Mouse (Mus musculus): ENCODE data around the gene Zfhx3. TPM values are rescaled to one million over a fixed set of nuclear protein-coding genes. Genes with fewer than 3 reads are reported as not detected.
A peak's percentile ranks its signal among the peaks of the same experiment; 100 is the strongest.

Gene Zfhx3
- polyA plus RNA-seq, 1 experiment from 2014 or later: 32.2 TPM

- 0 out of 2 replicates have a peak, but pooled peaks cover 4% of the 10 kb centered on the region for H3K4me1 ChIP-seq (ENCODE audit: control insufficient read depth, insufficient read depth, low read length)
- no peaks in the 10 kb centered on the region for H3K9me3 ChIP-seq (ENCODE audit: control insufficient read depth, low read length)
- H3K36me3 ChIP-seq (ENCODE audit: control insufficient read depth, insufficient read depth, low read length): no peaks in the 10 kb centered on the region
- WGBS: 21% methylated on average over 22 of the region's 22 CpGs
- peak overlapping the region; percentile 26; the same call in 1 of the 2 replicates for H3K4me2 ChIP-seq (ENCODE audit: low read depth, low read length)
- no peak overlapping the region for H3K27ac ChIP-seq (ENCODE audit: low read depth, low read length)
- H3K4me3 ChIP-seq (ENCODE audit: low read depth, low read length): no peak overlapping the region
- H3K9ac ChIP-seq (replicated peaks; ENCODE audit: low read depth, low read length): no peak overlapping the region
- peak; percentile 63; the same call in 1 of the 2 replicates for ATAC-seq (ENCODE audit: low read depth)
- H3K27me3 ChIP-seq (ENCODE audit: control insufficient read depth, insufficient read depth, low read length): 0 out of 2 replicates have a peak, but pooled peaks cover 2% of the 10 kb centered on the region
Measured at GRCm38 (mm10) chr8:108387160-108387912, 444.9 kb downstream of the Zfhx3 start.

GRCm38 (mm10) chr8:108387913-108388274, 445.4 kb downstream of the Zfhx3 start:
- Histone ChIP-seq H3K9ac (replicated peaks; ENCODE audit: low read depth, low read length) (no peak overlapping the region), H3K9me3 (ENCODE audit: control insufficient read depth, low read length) (no peaks in the 10 kb centered on the region), H3K4me3 (ENCODE audit: low read depth, low read length) (no peak overlapping the region), H3K27ac (ENCODE audit: low read depth, low read length) (0 out of 2 replicates have a peak overlapping the region, but pooled peaks have one; percentile 16), H3K4me1 (ENCODE audit: control insufficient read depth, insufficient read depth, low read length) (0 out of 2 replicates have a peak, but pooled peaks cover 4% of the 10 kb centered on the region), H3K4me2 (ENCODE audit: low read depth, low read length) (0 out of 2 replicates have a peak overlapping the region, but pooled peaks have one; percentile 26), H3K36me3 (ENCODE audit: control insufficient read depth, insufficient read depth, low read length) (no peaks in the 10 kb centered on the region), H3K27me3 (ENCODE audit: control insufficient read depth, insufficient read depth, low read length) (0 out of 2 replicates have a peak, but pooled peaks cover 2% of the 10 kb centered on the region)
- ATAC-seq (ENCODE audit: low read depth): no peak
- WGBS: 63% methylated on average over 8 of the region's 8 CpGs

GRCm38 (mm10) chr8:108392909-108393308, 450.5 kb downstream of the Zfhx3 start:
- H3K36me3 ChIP-seq (ENCODE audit: control insufficient read depth, insufficient read depth, low read length): no peaks in the 10 kb centered on the region
- H3K9ac ChIP-seq (replicated peaks; ENCODE audit: low read depth, low read length): no peak overlapping the region
- no peak for ATAC-seq (ENCODE audit: low read depth)
- no peaks in the 10 kb centered on the region for H3K27me3 ChIP-seq (ENCODE audit: control insufficient read depth, insufficient read depth, low read length)
- WGBS: 76% methylated on average over 9 of the region's 9 CpGs
- H3K4me3 ChIP-seq (ENCODE audit: low read depth, low read length): no peak overlapping the region
- H3K9me3 ChIP-seq (ENCODE audit: control insufficient read depth, low read length): no peaks in the 10 kb centered on the region
- H3K4me2 ChIP-seq (ENCODE audit: low read depth, low read length): no peak overlapping the region
- 0 out of 2 replicates have a peak, but pooled peaks cover under 1% of the 10 kb centered on the region for H3K4me1 ChIP-seq (ENCODE audit: control insufficient read depth, insufficient read depth, low read length)
- no peak overlapping the region for H3K27ac ChIP-seq (ENCODE audit: low read depth, low read length)

GRCm38 (mm10) chr8:108402149-108402548, 459.7 kb downstream of the Zfhx3 start:
- Histone ChIP-seq H3K36me3 (ENCODE audit: control insufficient read depth, insufficient read depth, low read length) (no peaks in the 10 kb centered on the region), H3K9me3 (ENCODE audit: control insufficient read depth, low read length) (no peaks in the 10 kb centered on the region), H3K4me1 (ENCODE audit: control insufficient read depth, insufficient read depth, low read length) (peaks cover 9% of the 10 kb centered on the region), H3K27me3 (ENCODE audit: control insufficient read depth, insufficient read depth, low read length) (no peaks in the 10 kb centered on the region), H3K9ac (replicated peaks; ENCODE audit: low read depth, low read length) (no peak overlapping the region), H3K4me3 (ENCODE audit: low read depth, low read length) (no peak overlapping the region), H3K27ac (ENCODE audit: low read depth, low read length) (no peak overlapping the region), H3K4me2 (ENCODE audit: low read depth, low read length) (no peak overlapping the region)
- 87% methylated on average over 9 of the region's 9 CpGs for WGBS
- no peak for ATAC-seq (ENCODE audit: low read depth)

GRCm38 (mm10) chr8:108406716-108407494, 464.5 kb downstream of the Zfhx3 start:
- Histone ChIP-seq H3K4me3 (ENCODE audit: low read depth, low read length) (no peak overlapping the region), H3K27ac (ENCODE audit: low read depth, low read length) (peak overlapping the region; percentile 24; the same call in 1 of the 2 replicates), H3K9ac (replicated peaks; ENCODE audit: low read depth, low read length) (0 out of 2 replicates have a peak overlapping the region, but pooled peaks have one; percentile 13), H3K4me2 (ENCODE audit: low read depth, low read length) (peak overlapping the region; percentile 36), H3K9me3 (ENCODE audit: control insufficient read depth, low read length) (no peaks in the 10 kb centered on the region), H3K36me3 (ENCODE audit: control insufficient read depth, insufficient read depth, low read length) (no peaks in the 10 kb centered on the region), H3K4me1 (ENCODE audit: control insufficient read depth, insufficient read depth, low read length) (peaks cover 10% of the 10 kb centered on the region), H3K27me3 (ENCODE audit: control insufficient read depth, insufficient read depth, low read length) (no peaks in the 10 kb centered on the region)
- WGBS: 15% methylated on average over 25 of the region's 25 CpGs
- ATAC-seq (ENCODE audit: low read depth): peak; percentile 63; the same call in 1 of the 2 replicates

- no peaks in the 10 kb centered on the region for H3K9me3 ChIP-seq (ENCODE audit: control insufficient read depth, low read length)
- no peaks in the 10 kb centered on the region for H3K27me3 ChIP-seq (ENCODE audit: control insufficient read depth, insufficient read depth, low read length)
- ATAC-seq (ENCODE audit: low read depth): no peak
- no peaks in the 10 kb centered on the region for H3K4me1 ChIP-seq (ENCODE audit: control insufficient read depth, insufficient read depth, low read length)
- WGBS: 28% methylated on average over 15 of the region's 15 CpGs
- H3K36me3 ChIP-seq (ENCODE audit: control insufficient read depth, insufficient read depth, low read length): no peaks in the 10 kb centered on the region
- no peak overlapping the region for H3K4me2 ChIP-seq (ENCODE audit: low read depth, low read length)
- H3K9ac ChIP-seq (replicated peaks; ENCODE audit: low read depth, low read length): no peak overlapping the region
- no peak overlapping the region for H3K4me3 ChIP-seq (ENCODE audit: low read depth, low read length)
- H3K27ac ChIP-seq (ENCODE audit: low read depth, low read length): no peak overlapping the region
Measured at GRCm38 (mm10) chr8:108419162-108419844, 476.9 kb downstream of the Zfhx3 start.

- Histone ChIP-seq H3K9me3 (ENCODE audit: control insufficient read depth, low read length) (no peaks in the 10 kb centered on the region), H3K4me1 (ENCODE audit: control insufficient read depth, insufficient read depth, low read length) (no peaks in the 10 kb centered on the region), H3K9ac (replicated peaks; ENCODE audit: low read depth, low read length) (no peak overlapping the region), H3K4me3 (ENCODE audit: low read depth, low read length) (no peak overlapping the region), H3K27me3 (ENCODE audit: control insufficient read depth, insufficient read depth, low read length) (no peaks in the 10 kb centered on the region), H3K4me2 (ENCODE audit: low read depth, low read length) (no peak overlapping the region), H3K36me3 (ENCODE audit: control insufficient read depth, insufficient read depth, low read length) (no peaks in the 10 kb centered on the region), H3K27ac (ENCODE audit: low read depth, low read length) (no peak overlapping the region)
- 40% methylated on average over 3 of the region's 3 CpGs for WGBS
- ATAC-seq (ENCODE audit: low read depth): no peak
Measured at GRCm38 (mm10) chr8:108422521-108422920, 480.1 kb downstream of the Zfhx3 start.

- no peak overlapping the region for H3K4me2 ChIP-seq (ENCODE audit: low read depth, low read length)
- peak; percentile 51; the same call in 1 of the 2 replicates for ATAC-seq (ENCODE audit: low read depth)
- H3K4me3 ChIP-seq (ENCODE audit: low read depth, low read length): no peak overlapping the region
- H3K9ac ChIP-seq (replicated peaks; ENCODE audit: low read depth, low read length): no peak overlapping the region
- H3K27ac ChIP-seq (ENCODE audit: low read depth, low read length): no peak overlapping the region
- H3K36me3 ChIP-seq (ENCODE audit: control insufficient read depth, insufficient read depth, low read length): no peaks in the 10 kb centered on the region
- H3K4me1 ChIP-seq (ENCODE audit: control insufficient read depth, insufficient read depth, low read length): no peaks in the 10 kb centered on the region
- no peaks in the 10 kb centered on the region for H3K9me3 ChIP-seq (ENCODE audit: control insufficient read depth, low read length)
- WGBS: 42% methylated on average over 8 of the region's 8 CpGs
- no peaks in the 10 kb centered on the region for H3K27me3 ChIP-seq (ENCODE audit: control insufficient read depth, insufficient read depth, low read length)
Measured at GRCm38 (mm10) chr8:108424337-108424736, 481.9 kb downstream of the Zfhx3 start.

Data from neural tube, embryonic 14.5 days (tissue).